Mouse (Mus musculus) lung, postnatal 0 days (tissue): ENCODE measurements at regions not wholly inside any gene's neighbourhood (a gene's known extent, or its start where the extent isn't known, plus 50 kb on each side); places are given as distances from the start of the nearest gene placed in this dataset.

Experiments used
- ATAC-seq: fragments of 200-750 bp; cut with Nextera tagmentation; 2 replicates; pipeline ENCODE4 v1.8.0; 2017; ENCODE audit warnings: moderate library complexity
- DNase-seq: peaks from one replicate; pipeline ENCODE4 v3.0.0-alpha.2; 2016; ENCODE audit warnings: low spot score
- H3K27ac ChIP-seq: fragments of 300-500 bp; sonication (generic); 2 replicates; pipeline ENCODE4 v1.5.1; 2014; ENCODE audit warnings: antibody characterized with exemption, mild to moderate bottlenecking, low read length, mixed read lengths
- H3K27me3 ChIP-seq: fragments of 300-500 bp; sonication (generic); replicated peaks from 2 replicates; pipeline ENCODE4 v1.6.1; 2014; ENCODE audit warnings: low read length, mixed read lengths; ENCODE audit not compliant: insufficient read depth
- H3K36me3 ChIP-seq: fragments of 300-500 bp; sonication (generic); 2 replicates; pipeline ENCODE4 v1.6.1; 2014; ENCODE audit warnings: low read length, mixed read lengths; ENCODE audit not compliant: insufficient read depth
- H3K4me1 ChIP-seq: fragments of 300-500 bp; sonication (generic); 2 replicates; pipeline ENCODE4 v1.6.1; 2014; ENCODE audit warnings: antibody characterized with exemption, low read depth, low read length, mixed read lengths; ENCODE audit not compliant: insufficient read depth
- H3K4me2 ChIP-seq: fragments of 300-500 bp; sonication (generic); replicated peaks from 2 replicates; pipeline ENCODE4 v1.6.1; 2014; ENCODE audit warnings: low read depth, mild to moderate bottlenecking, low read length, moderate library complexity, mixed read lengths
- H3K4me3 ChIP-seq: fragments of 300-500 bp; sonication (generic); 2 replicates; pipeline ENCODE4 v1.5.1; 2014; ENCODE audit warnings: low read depth, low read length
- H3K9ac ChIP-seq: fragments of 300-500 bp; sonication (generic); replicated peaks from 2 replicates; pipeline ENCODE4 v1.6.1; 2014; ENCODE audit warnings: low read depth, mild to moderate bottlenecking
- H3K9me3 ChIP-seq: fragments of 300-500 bp; sonication (generic); 2 replicates; pipeline ENCODE4 v1.6.1; 2016; ENCODE audit warnings: low read length, mixed read lengths
- CTCF ChIP-seq: IDR thresholded peaks from 2 replicates; pipeline ENCODE4 v1.5.1; 2016; ENCODE audit warnings: antibody characterized with exemption, mild to moderate bottlenecking
- EP300 ChIP-seq: IDR thresholded peaks from 2 replicates; pipeline ENCODE4 v1.6.1; 2016; ENCODE audit warnings: antibody characterized with exemption, mild to moderate bottlenecking, control low read depth
- WGBS: fragments of 180-500 bp; shearing (Covaris S2); extraction: QIAGEN DNeasy Blood & Tissue Kit; methylation state at CpG from one replicate; pipeline ENCODE4 v1.1.7; 2014; 5-methylcytosine and 5-hydroxymethylcytosine counted together

DNA sequence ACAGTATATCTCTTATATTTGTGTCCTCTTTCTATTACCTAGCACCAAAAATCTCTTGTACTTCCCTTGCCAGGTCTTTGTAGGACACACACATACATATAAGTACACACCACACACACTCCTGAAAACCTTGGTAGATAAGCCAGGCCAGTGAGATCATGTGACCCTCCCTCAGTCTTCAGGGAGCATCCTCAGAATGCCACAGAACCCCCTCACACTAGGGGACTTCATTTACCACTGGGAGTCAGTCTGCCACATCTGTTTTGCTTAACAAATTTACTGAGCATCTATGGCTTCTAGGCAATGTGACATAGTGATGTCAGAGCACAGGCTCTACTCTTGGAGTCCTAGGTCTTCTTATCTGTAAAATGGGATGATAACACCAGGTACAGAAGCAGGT, 67.3 kb upstream of the Haao start:
- ATAC-seq: no peak
- H3K4me1 ChIP-seq: peaks cover 4% of the 10 kb centered on the region; the same call in 1 of the 2 replicates

DNA sequence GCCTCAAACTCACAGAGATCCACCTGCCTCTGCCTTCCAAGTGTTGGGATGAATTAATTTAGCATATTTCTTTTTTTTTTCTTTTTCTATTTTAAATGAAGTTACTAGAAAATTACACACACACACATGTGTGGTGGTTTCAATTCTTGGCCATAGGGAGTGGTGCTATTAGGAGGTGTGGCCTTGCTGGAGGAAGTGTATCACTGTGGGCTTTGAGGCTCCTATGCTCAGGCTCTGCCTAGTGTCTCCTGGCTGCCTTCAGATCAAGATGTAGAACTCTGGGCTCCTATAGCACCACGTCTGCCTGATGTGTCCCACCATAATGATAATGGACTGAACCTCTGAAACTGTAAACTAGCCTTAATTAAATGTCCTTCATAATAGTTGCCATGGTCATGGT, 66.8 kb upstream of the Haao start:
- no peak for TF ChIP-seq CTCF
- TF ChIP-seq EP300: no peak
- 79% methylated on average over 1 of the region's 1 CpGs for WGBS
- no peak for ATAC-seq

More for the DNA sequence above, 67.3 kb upstream of the Haao start:
- DNase-seq: no peak
- Histone ChIP-seq H3K27ac (no peak overlapping the region), H3K4me3 (no peak overlapping the region), H3K4me2 (no peak overlapping the region), H3K36me3 (no peaks in the 10 kb centered on the region), H3K9me3 (no peaks in the 10 kb centered on the region), H3K9ac (no peak overlapping the region), H3K27me3 (no peaks in the 10 kb centered on the region)
- TF ChIP-seq CTCF: no peak
- no peak for TF ChIP-seq EP300

DNA sequence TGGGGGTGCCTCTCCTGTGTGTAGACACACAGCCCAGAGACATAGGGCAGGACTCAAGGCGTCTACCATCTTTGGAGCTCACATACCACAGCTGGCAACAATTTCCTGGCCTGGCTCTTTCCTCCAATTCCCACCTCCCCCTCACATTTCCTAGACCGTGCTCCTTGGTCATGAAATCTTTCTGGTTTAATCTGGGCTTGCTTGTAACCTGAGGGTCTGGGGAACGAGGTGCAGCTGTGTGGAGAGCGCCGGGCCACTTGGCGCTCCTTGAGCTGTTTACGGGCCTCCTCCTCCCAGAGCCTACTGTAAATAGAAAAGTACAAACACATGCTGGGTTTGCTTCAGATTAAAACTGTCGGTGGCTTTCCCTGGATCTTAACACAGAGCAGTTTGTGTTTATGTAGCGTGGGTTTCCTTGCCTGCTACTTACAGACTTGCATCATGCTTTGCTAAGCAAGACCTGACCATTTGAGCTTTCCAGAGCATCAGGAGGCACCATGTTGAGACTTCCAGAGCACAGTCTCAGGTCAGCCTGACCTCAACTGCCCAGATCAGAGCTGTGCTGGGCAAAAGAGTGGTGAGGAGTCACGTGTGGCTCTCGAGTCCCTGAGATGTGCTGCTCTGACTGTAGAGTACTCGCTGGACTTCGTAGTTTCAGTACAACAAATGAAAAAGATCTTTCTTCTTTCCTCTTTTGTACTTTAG, 66.1 kb upstream of the Haao start:
- no peak overlapping the region for H3K4me2 ChIP-seq
- peaks cover 4% of the 10 kb centered on the region; the same call in 1 of the 2 replicates for H3K4me1 ChIP-seq
- no peak overlapping the region for H3K4me3 ChIP-seq
- 45% methylated on average over 13 of the region's 13 CpGs for WGBS
- no peaks in the 10 kb centered on the region for H3K27me3 ChIP-seq
- no peak overlapping the region for H3K9ac ChIP-seq
- TF ChIP-seq EP300 (no peak), CTCF (no peak)
- ATAC-seq: no peak
- no peaks in the 10 kb centered on the region for H3K36me3 ChIP-seq
- no peak overlapping the region for H3K27ac ChIP-seq
- no peaks in the 10 kb centered on the region for H3K9me3 ChIP-seq
- DNase-seq: peak; percentile 28

More for the DNA sequence above, 66.8 kb upstream of the Haao start:
- H3K9me3 ChIP-seq: no peaks in the 10 kb centered on the region
- no peak overlapping the region for H3K27ac ChIP-seq
- no peak overlapping the region for H3K9ac ChIP-seq
- peaks cover 4% of the 10 kb centered on the region; the same call in 1 of the 2 replicates for H3K4me1 ChIP-seq
- H3K27me3 ChIP-seq: no peaks in the 10 kb centered on the region
- H3K36me3 ChIP-seq: no peaks in the 10 kb centered on the region
- no peak for DNase-seq
- no peak overlapping the region for H3K4me2 ChIP-seq
- no peak overlapping the region for H3K4me3 ChIP-seq

DNA sequence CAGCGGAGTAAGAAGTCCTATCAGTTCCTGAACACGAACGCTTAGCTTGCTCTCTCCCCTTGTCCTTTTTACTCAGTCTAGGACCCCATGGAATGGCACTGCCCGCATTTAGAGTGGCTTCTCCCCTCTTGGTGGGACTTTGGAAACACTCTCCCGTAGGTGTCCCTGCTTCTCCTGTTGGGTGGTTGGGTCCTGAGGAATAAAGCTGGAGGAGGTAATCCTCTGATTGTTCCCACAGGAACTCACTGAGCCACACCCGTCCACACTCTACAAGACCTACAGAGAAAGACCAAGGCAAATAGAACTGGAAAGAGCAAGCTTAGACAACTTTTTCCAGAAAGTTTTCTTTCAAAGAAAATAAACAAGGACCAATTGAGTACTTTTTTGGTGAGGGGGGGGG, 64.7 kb upstream of the Haao start:
- WGBS: 87% methylated on average over 6 of the region's 6 CpGs
- Histone ChIP-seq H3K9ac (no peak overlapping the region), H3K4me2 (no peak overlapping the region), H3K4me3 (no peak overlapping the region), H3K9me3 (no peaks in the 10 kb centered on the region), H3K4me1 (peaks cover 4% of the 10 kb centered on the region; the same call in 1 of the 2 replicates), H3K27me3 (no peaks in the 10 kb centered on the region), H3K27ac (no peak overlapping the region), H3K36me3 (no peaks in the 10 kb centered on the region)
- no peak for DNase-seq
- ATAC-seq: no peak
- no peak for TF ChIP-seq EP300
- TF ChIP-seq CTCF: no peak

DNA sequence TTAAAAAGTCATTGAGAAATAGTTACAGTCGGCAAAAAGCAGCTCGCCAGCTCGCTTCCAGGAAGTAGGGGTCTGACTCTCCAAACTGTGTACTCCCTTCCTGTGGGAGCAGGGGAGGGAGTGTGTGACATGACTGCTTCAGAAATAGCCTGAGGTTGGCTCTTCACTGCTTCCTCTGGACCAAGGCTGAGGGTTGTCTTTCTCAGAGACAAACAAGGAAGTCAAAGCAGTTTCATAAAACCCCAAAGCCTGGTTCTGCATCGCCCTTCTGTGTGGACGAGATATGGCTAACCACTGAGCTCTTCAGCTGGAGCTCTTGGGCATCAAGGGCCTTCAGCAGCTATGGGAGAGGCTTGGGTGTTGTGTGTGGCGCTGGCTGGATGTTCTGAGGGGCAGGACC, 61.0 kb upstream of the Haao start:
- H3K27me3 ChIP-seq: no peaks in the 10 kb centered on the region
- H3K36me3 ChIP-seq: no peaks in the 10 kb centered on the region
- ATAC-seq: no peak
- H3K9ac ChIP-seq: no peak overlapping the region
- WGBS: 66% methylated on average over 6 of the region's 6 CpGs
- peaks cover 4% of the 10 kb centered on the region; the same call in 1 of the 2 replicates for H3K4me1 ChIP-seq
- TF ChIP-seq CTCF: no peak
- no peak for TF ChIP-seq EP300
- H3K4me3 ChIP-seq: no peak overlapping the region
- no peak overlapping the region for H3K27ac ChIP-seq
- H3K4me2 ChIP-seq: no peak overlapping the region
- H3K9me3 ChIP-seq: no peaks in the 10 kb centered on the region
- peak; percentile 39 for DNase-seq

DNA sequence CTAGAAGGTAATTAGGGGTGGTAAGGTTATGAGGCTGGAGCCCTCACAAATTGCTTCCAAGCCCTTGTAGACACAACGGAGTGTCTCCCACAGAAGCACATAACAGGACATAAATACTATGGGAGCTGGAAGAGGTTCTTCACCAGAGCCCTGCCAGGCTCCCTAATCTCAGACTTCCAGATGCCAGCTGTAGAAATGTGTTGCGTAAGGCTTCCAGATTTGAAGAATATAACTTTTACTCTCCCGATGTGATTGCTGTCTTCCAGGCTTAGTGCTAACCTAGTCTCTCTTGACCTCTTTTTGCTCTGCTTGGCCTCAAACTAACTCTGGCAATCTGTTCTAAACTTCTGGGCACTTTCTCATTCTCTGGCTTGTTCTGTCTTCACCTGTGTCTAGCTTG, 59.8 kb upstream of the Haao start:
- Histone ChIP-seq H3K36me3 (no peaks in the 10 kb centered on the region), H3K9me3 (no peaks in the 10 kb centered on the region), H3K27ac (no peak overlapping the region), H3K4me3 (no peak overlapping the region), H3K4me2 (no peak overlapping the region), H3K27me3 (no peaks in the 10 kb centered on the region), H3K9ac (no peak overlapping the region), H3K4me1 (no peaks in the 10 kb centered on the region)
- no peak for DNase-seq
- TF ChIP-seq CTCF (no peak), EP300 (no peak)
- ATAC-seq: no peak
- WGBS: 80% methylated on average over 3 of the region's 3 CpGs
